Mouse (Mus musculus) urinary bladder, postnatal 0 days (tissue): ENCODE measurements around the gene Pxmp4. TPM values are rescaled to one million over a fixed set of nuclear protein-coding genes. Genes with fewer than 3 reads are reported as not detected.

ENCODE experiments used
- polyA plus RNA-seq: library from polyadenylated mRNA; unstranded; fragments of >200 nt; fragmentation: Nextera tagmentation; extraction: Ambion mirVana; gene quantifications from 2 replicates; pipeline ENCODE4 v1.2.1, GENCODE M21; 2015

Gene Pxmp4
- polyA plus RNA-seq: 46.1 and 47.0 TPM in 2 replicates

DNA sequence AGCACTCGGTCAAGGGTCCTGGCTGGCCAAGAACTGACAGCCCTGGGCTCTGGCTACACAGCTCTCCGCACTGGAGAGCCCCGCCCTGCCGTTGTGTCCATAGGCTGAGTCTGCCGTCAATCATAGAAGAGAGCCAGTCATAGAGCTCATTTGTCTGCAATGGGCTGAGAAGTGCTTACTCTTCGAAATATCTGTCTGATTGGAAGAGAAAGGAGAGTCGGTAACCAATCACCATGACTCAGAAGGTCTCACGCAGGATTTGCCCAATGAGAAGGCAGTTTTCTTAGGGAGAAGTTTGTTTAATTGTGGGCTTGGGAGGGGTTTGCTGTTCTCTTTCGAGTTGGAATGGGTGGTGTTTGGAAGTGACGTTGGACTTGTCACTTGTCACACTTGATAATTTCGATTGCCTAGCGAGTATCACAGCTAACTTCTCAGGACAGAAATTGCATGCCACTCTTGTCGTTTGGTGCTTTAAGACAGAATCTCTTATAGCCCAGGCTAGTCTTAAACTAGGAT is at the start of gene Pxmp4:
Pxmp4 (minus strand) TSS at position 71 of the 516 bp plus-strand sequence.

DNA sequence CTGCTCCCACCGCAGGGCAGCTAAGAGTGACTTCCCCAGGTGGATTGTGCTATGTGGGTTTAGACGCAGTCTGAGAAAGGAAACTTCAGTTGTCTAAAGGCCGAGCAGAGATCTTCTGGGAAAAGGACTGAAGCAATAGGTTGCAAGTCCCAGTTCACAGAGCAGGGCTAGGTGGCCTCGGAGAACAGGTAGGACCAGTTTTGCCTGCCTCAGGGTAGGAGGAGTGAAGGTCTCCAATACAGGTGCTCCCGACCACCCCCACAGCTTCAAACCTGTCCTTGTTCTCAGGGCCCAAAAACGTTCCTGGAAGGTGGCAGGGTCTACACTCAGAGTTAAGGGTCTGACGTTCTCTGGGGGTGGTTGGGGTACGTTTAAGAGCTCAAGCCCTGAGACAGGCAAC is 47.9 kb upstream of the Pxmp4 start, which contains the start of gene Chmp4b:
Chmp4b (plus strand) TSS at position 343 of the 400 bp plus-strand sequence.

DNA sequence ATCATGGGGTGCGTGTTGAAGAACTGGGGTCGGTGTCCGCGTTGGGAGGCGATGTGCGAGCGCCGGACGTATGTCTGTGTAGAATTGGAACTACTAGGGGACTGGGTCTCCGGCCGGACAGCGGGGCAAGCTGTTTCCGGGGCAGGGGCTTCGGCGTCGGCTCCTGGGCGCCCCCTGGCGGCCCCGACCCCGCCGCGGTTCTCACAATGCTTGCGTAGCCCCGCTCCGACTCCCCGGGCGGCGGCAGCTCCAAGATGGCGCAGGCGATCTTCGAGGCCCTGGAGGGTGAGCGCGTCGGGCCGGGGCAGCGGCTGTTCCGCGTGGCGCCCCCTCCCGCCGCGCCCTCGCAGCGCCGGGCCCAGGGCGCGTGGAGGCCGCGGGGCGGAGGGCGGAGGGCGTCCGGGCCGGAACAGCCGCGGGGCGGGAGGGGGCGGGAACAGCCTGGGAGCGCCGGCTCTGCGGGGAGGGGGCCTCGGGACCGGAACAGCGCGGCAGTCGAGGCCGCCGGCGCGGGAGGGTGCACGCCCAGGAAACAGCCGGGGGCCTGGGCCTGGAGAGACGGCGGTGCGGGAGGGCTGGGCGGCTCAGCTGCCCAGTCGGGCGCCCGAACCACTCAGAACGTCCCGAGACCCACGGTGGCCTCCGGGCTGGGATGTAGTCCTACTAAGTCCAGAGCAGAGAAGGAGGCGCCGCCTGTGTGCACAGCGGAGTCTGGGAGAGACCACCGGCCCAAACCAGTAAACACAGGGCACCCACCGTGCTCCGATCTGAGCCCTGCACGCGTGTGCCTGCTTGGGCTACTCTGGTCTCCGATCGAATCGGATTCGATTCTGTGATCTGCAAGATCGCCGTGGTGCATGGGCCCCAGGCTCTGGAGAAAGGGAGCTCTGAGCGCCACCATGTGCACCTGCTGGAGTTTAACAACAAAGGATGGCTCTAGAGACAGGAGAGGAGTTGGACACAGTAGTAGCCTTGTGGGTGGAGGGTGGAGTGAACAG is 9.9 kb upstream of the Pxmp4 start, which contains the start of the genes Zfp341 and 4930519P11Rik:
Zfp341 (plus strand) TSS at position 180 of the 998 bp plus-strand sequence.
4930519P11Rik (minus strand) TSS at position 320 of the 998 bp plus-strand sequence.

DNA sequence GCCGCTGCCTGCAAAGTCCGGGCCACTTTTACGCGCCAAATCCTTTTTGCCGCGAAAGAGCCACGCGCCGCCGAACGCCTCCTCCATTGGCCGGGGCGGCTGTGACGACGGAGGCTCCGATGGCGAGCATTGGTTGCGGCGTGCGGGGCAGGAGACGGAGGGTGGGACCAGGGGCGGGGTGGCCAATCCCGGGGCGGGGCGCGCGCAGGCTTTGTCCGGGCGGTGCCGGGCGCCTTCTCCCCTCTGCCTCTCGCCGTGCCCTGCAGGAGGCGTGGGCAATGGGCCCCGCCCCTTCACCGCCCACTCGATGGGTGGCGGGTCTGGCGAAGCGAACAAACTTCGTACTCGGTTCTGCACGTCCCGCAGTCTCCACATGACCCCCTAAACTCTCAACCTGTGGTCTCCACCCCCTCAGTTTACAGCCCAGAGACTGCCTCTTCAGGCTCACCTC is 33.6 kb downstream of the Pxmp4 start, which contains the start of gene E2f1:
E2f1 (minus strand) TSS at position 57 of the 451 bp plus-strand sequence.

DNA sequence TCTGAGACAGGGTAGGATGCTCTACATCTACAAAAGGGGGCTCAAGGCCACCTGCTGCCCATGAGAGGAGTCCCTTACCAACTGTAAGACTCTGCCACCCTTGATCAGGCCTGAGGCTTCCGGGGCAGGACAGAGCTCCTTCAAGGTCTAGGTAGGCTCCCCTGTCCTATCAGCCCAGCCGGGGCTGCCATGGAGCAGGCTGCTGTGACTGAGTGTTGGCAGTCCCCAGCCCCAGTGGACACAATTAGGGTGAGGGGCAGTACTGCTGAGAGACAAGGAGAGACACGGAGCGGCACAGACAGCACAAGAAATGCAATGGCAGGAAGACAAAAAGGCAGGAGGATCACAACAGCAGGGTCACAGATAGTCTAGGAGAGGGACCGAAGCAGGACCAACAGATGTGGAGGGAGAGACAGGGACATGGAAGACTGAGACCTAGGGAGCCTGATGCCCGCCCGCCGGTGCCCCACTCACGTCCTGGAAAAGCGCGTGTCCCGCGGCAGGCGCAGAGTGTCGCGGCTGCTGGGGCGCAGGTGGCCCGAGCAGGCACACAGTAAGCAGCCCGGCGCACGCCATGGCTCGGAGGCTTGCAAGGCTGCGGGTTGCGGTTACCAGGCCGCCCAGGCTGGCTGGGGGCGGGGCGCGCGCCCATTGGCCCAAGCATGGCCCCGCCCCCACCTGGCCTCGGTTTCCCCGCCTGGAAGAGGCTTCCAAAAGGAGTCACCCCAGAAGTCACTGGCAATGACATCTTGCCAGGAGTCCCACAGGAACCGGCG is 45.1 kb downstream of the Pxmp4 start, which contains the start of gene Necab3:
Necab3 (minus strand) TSS at position 627 of the 776 bp plus-strand sequence.

DNA sequence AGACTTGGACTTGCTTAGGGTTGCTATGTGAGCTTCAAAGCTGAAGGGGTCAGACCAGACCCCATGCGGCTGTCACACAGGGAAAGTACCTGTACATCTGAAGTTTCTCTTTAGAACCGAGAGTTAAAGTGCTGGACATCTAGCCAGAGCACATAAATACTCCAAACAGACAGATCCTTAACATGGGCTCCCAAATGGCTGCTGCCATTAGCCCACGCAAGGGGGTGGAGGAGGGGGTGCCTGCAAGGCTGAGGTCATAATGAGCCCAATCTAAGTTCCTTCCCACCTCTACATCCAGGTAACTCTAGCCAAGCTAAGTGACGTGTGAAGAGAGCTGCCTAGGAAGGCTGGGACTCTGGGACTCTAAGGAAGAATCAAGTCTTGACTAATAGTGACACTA is 52.0 kb downstream of the Pxmp4 start, which contains the start of gene Actl10:
Actl10 (plus strand) TSS at position 301 of the 400 bp plus-strand sequence.

DNA sequence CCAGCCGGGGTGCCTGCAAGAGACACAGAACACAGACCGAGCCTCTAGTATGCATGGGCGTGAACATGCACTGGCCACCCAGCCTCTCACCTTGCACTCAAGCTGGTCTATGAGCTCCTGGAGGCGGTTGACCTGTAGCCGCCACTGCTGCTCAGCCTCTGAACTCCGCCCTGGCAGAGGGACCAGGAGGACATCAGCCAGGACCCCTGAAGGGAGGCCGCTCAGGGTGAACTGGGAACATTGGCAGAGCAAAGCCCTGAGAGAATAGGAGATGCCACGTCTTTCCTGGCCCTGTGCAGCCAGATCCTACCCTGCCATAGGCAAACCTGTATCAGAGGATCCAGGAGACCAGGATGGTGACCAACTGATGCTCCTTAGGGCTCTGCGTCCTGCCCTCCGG is 56.8 kb downstream of the Pxmp4 start, which contains the start of gene 1700003F12Rik:
1700003F12Rik (plus strand) TSS at position 375 of the 400 bp plus-strand sequence.

Other genes with a start within 250 kb of the Pxmp4 start
- gene Cdk5rap1, start 230.7 kb downstream of the Pxmp4 start, polyA plus RNA-seq: 8.0 and 11.6 TPM in 2 replicates
- 11.9 and 12.6 TPM in 2 replicates for gene Snta1, start 195.6 kb downstream of the Pxmp4 start, polyA plus RNA-seq
- 13.3 and 13.4 TPM in 2 replicates for gene Cbfa2t2, start 167.2 kb downstream of the Pxmp4 start, polyA plus RNA-seq
- gene 1700003F12Rik, start 56.6 kb downstream of the Pxmp4 start, polyA plus RNA-seq: 1.1 and 1.3 TPM in 2 replicates
- not detected in 2 replicates for gene Actl10, start 51.9 kb downstream of the Pxmp4 start, polyA plus RNA-seq
- gene Necab3, start 44.8 kb downstream of the Pxmp4 start, polyA plus RNA-seq: 0.49 and 0.59 TPM in 2 replicates
- gene E2f1, start 33.8 kb downstream of the Pxmp4 start, polyA plus RNA-seq: 7.3 and 9.6 TPM in 2 replicates
- gene Zfp341, start 9.6 kb upstream of the Pxmp4 start, polyA plus RNA-seq: 0.43 and 0.70 TPM in 2 replicates
- gene 4930519P11Rik, start 9.7 kb upstream of the Pxmp4 start, polyA plus RNA-seq: 0.47 TPM in 1 of 2 replicates, not detected in the other
- gene Chmp4b, start 48.0 kb upstream of the Pxmp4 start, polyA plus RNA-seq: 31.9 and 33.5 TPM in 2 replicates
- not detected in 2 replicates for gene Gm14214, start 166.3 kb upstream of the Pxmp4 start, polyA plus RNA-seq
- 41.3 and 52.4 TPM in 2 replicates for gene Raly, start 187.4 kb upstream of the Pxmp4 start, polyA plus RNA-seq
- gene a, start 187.7 kb upstream of the Pxmp4 start, polyA plus RNA-seq: 0.41 TPM in 1 of 2 replicates, not detected in the other